Mouse (Mus musculus) right cerebral cortex, postnatal 14 days (tissue): ENCODE data around the gene Psma3.

Experiments used
- DNase-seq: peaks from one replicate; pipeline ENCODE4 v3.0.0; 2022

The Psma3 gene

DNA sequence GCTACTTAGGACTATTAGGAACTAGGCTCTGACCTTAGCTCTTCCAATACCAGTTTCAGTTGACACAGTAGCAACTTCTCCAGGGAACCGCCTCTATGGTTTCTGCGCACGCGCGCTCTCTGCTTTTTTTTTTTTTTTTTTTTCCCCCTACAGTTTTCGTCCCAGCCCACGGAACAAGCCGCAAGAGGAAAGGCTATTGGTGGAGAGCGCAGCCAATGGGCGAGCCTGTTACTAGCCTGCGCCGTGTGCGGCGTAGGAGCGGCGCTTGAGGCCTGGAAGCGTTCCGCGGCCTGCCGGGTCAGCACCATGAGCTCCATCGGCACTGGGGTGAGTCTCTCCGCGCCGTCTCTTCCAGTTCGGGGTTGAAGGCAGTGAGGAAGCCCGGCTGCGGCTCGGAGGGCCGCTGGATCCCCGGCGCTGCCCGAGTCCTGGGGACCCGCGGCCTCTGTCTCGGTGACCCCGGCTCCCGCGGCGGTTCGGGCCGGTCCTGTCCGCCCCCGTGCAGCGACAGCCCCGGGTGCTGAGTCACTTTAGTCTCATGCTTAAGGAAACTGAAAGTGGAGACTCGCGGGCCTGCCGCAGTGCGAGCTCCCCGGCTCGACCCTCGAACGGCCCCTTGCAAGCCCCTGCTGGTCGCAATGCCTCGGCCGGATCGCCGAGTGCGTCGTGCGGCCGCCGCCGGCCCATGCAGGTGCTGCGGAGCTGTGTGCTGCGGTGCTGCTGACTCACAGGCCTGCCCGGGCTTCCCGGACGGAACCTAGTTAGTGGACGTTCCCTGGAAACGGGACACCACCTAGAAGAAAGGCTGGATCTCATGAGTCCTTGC lies at the start of gene Psma3:
Gene Psma3, plus strand, starts transcription at position 181 of the 826 bp plus-strand sequence.
- DNase-seq = peak; percentile 90

DNA sequence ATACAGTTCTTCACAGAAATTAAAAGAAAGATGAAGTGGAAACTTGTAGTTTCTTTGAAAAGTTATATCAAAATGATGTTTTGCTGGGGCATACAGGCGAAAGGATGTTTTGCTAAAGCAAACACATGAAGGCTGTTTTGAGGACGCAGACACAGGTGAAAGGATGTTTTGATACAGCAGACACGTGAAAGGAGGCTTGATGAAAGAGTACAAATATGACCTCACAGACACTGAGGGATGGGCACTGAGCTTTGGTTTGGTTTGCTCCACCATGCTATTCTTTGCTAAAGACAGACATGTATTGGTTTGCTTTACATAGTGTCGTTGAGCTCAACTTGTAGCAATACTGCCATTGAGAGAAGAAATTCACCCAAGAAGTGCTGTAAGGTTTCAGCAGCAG lies 44.6 kb upstream of the Psma3 start:
- no peak for DNase-seq

DNA sequence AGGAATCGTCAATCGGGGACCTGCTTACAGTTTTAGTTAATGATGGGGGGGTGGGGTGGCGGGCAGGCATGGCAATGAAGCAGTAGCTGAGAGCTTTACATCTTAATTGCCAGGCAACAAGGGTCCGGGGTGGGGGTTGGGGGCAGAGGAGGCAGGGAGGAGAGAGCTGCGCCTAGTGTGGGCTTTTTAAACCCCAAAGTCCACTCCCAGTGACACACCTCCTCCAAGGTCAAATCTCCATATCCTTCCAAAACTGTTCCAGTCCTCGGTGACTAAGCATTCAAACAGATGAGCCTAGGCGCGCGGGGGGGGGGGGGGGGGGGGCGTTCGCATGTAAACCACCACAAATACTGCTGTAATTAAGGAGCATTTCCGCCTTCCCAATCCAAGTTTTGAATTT lies 37.3 kb upstream of the Psma3 start:
- DNase-seq = peak; percentile 34

DNA sequence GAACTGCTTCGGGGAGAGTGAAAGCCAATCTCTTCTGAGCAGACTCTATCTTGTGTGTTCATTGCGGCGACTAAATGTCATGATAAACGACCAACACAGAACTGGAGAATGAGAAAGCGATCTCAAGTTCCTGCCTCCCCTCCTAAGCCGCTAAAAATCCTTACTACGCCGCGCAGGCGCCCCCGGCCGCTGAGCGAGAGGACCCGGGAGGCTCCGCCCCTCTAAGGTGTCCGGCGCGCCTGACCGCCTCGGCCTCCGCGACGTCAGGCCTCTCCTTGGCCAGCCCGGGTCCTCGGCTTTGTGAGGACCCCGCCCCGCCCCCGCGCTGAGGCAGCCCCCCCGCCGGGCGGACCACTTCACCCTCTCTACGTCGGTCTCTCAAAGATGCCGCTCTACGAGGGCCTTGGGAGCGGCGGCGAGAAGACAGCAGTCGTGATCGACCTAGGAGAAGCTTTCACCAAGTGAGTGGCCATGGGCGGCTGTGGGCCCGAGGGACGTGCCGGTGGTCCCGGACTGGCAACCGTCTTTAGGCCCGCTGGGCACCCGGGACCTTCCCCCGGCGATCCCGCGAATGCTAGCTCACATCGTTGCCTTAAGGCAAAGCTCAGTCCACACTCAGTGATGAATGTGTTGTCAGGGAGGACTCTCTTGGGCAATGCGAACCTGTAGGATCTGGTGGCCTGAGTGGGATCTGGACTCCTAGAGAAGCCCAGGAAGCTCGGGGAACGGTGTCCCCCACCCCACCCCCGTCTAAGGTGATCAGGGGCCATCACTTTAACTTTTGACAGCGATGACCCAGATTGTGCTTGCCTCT lies 36.6 kb upstream of the Psma3 start, which contains the start of gene Actr10:
Gene Actr10, plus strand, starts transcription at position 287 of the 814 bp plus-strand sequence.
- DNase-seq = peak; percentile 94

DNA sequence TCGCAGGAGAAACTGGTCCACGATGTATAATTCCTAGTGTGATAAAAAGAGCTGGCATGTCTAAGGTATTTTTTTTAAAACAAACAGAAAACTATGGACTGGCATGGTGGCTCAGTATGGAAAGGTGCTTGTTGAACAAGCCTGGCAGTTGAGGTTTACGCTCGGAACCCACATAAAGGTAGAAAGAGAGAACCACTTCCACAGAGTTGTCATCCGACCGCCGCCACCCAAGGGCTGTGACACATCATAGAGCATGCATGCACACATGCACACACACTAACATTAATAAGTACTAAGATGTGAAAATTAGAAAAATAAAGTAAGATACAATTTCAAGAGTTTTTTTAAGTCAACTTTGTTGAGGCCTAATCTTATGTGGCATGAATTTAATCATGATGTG lies 33.6 kb upstream of the Psma3 start:
- no peak for DNase-seq

DNA sequence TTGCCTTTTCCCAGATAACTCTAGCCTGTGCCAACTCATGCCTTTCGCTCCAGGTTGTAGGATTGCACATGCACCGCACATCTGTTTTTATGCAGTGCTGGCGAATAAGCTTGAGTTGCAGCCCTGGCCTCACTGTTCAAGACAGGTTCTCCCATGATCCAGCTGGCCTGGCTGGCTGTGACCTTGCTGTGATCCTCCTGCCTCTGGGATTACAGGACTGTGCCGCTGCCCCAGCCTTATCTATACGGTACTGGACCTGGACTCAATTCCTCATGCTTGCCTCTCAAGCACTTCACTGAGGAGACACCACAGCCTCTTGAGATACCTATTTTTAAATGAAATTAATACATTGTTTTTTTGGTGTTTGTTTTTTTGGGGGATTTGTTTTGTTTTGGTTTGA lies 30.2 kb upstream of the Psma3 start:
- DNase-seq = no peak

DNA sequence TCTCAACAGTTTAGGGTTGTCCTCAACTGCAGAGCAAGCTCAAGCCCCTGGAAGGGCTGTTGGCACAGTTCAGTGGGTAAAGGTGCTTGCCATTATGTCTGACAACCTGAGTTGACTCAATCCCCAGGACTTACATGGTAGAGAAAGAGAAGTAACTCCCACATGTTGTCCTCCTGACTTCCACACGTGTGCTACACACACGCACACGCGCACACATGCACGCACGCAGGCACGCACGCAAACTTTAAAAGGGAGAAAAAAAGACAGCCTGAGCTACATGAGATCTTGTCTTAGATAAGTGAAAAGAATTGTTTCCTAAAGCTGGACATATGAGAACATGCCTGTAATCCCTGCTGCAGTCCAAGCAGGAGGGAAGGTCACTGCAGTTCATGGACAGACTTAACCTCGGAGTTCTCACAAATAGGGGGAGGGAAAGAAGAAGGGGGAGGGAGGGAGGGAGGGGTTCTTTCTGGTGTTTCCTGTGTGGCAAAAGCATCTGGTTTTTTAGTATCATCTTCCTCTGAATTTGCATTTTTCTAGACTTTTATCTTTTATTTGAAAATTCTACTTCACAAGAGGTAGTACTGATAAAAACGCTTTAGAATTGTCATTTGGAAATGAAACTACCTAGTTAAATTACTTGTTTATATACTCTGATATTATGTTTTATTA lies 27.7 kb upstream of the Psma3 start:
- no peak for DNase-seq

DNA sequence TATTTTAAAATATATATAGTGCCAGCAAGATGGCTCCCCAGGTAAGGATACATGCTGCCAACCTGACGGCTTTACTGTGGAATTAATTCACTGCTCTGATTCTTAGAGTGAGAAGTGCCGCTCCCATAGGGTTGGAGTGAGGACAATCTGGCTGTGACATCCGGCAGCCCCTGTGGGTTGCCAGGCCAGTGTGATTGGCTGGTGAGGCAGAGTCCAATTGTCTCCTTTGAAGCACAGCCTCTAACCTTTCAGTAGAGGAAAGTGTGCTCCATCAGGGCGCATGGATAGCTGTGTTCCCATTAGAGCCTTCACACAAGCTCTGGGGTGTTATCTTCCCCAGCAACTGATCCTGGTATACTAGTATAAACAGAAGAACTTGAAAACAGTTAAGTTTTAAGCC lies 15.8 kb upstream of the Psma3 start:
- DNase-seq = no peak

DNA sequence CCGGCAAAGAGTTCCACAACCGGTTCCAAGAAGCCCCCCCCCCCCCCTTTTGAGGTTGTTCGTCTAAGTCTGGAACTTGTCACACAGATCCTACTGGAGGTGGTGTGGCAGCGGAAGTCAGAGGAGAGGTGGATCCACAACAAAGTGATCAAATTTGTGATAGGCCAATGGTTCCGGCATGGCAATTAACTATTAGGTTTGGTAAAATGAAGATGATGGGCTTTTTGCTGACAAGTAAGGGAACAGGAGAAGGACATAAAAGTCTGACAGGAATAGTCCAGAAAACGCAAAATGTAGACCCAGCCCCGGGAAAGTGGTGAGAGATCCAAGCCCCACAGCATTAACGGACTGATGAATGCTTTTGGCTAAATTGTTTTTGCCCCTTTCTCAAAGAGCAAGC lies 6.8 kb upstream of the Psma3 start:
- DNase-seq = no peak

DNA sequence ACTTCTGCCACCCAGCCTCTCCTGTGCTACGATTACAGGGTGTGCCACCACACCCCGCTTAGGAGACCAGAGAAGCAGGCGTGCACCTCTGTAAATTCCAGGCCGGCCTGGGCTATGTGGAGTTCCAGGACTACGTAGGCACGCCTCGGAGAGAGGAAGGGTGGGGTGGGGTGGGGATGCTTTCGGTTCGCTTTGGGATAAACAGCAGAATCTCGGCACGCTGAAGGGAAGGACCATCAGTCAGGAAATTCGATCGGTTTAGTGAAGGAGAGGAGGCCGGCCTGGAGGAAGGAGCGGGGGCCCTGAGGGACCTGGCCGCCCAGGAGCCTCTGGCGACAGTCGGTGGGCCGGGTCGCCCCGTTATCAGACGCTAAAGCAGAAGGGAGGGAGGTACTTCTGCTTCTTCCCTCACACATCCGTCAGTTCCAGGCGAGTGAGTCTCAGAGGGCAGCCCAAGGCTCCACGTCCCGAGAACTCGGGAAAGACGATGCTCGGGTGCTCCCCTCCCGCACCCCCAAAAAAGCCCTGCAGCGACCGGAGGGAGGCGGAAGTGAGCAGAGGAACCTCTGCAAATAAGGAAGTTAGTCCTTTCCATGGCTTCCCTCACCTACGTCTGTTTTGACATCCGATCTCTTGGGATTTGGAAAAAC lies 6.2 kb upstream of the Psma3 start:
- peak; percentile 76 for DNase-seq

DNA sequence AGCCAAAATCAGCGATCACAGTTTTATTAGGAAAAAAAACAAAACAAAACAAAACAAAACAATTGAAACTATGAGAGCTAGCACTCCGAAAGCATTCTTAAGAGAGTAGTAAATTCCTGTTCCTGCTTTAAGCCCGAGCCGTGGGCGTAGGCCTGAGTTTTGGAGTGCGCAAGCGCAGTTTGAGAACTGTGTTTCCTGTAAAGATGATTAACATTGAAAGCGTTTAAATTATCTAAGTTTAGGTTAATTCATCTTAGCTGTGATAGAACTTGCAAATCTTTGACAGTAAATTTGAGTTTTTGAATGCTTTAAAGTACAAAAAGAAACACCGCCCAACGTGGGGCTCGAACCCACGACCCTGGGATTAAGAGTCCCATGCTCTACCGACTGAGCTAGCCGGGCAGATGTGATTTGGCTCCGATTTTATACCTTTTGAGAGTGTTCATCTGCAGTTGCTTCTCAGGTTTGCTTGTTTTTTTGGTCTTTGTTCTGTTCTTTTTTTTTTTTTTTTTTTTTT lies 5.6 kb upstream of the Psma3 start:
- peak; percentile 77 for DNase-seq

DNA sequence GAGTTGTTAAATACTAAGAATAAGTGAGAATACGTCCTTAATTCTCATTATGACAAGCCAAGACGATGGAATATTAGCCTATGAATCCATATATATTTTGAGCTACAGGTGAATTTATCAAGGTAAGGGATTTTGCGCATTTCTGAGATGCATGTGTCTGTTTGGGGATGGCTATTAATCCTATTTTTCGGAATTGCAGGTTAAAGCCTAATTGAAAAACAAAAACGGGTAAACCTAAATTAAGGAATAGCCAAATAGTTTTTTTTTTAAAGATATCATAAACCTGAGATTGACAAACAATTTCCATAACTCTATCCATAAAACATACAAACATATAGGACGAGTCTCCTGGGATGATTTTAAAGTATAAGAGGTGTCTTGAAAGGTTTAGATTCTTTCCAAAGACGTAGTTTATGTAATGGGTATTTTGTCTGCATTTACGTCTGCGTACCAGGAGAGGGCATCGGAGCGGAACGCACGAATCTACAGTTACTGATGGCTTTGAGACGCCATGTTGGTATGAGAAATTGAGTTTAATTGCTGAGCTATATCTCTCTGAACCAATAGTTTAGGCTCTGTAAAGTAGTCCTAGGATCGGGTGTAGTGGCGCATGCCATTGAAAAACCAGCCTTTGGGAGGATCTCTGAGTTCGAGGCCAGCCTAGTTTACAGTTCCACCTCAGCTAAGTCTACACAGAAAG lies 4.8 kb upstream of the Psma3 start:
- DNase-seq = peak; percentile 48

DNA sequence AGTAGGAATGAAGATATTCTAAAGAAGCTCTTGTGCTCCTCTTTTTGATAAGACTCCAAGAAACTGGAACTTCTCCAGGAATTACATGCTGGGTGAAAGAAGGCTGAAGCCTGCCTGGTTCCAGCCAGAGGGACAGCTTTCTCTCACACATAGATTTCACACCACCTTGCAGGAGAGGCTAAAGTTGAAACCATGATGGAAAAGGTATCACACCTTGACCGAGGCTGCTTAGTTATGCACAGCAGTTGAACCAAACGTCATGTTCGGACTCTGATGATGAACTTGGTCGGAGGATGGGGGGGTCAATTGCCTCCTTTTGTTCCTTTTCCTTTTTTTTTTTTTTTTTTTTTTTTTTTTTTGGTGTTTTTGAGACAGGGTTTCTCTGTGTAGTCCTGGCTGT lies 590 bp upstream of the Psma3 start:
- no peak for DNase-seq

DNA sequence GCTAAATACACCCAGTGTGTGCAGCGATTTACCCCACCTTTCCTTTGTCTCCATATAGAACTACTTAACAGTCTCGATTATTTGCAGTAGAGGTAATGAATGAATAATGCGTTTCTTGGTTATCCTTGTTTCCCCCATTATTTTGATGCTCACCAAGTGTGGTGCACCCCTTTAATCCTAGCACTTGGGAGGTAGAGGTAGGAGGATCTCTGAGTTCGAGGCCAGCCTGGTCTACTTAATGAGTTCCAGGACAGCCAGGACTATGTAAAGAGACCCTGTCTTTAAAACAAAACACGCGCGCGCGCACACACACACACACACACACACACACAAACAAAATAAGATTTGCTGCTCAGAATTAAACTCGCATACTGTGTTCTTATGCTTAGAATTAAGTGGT lies 985 bp downstream of the Psma3 start:
- DNase-seq = no peak

DNA sequence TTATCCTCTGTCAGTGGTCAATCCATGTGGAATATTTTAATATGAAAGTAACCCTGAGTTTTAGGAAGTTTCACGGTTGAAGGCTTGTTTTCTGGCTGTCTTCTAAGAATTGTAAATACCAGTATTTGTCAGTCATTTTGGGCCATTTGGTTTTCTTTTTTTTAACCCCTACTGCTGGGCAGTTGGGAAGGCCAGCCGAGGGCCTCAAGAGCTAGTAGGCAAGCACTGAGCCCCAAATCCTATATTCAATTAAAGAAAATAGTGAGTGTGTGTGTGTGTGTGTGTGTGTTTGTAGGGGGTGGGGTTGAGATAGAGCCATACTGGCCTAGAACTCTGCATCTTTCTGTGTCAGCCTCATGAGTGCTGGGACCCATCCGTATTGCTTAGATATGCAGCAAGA lies 1.5 kb downstream of the Psma3 start:
- DNase-seq = no peak

DNA sequence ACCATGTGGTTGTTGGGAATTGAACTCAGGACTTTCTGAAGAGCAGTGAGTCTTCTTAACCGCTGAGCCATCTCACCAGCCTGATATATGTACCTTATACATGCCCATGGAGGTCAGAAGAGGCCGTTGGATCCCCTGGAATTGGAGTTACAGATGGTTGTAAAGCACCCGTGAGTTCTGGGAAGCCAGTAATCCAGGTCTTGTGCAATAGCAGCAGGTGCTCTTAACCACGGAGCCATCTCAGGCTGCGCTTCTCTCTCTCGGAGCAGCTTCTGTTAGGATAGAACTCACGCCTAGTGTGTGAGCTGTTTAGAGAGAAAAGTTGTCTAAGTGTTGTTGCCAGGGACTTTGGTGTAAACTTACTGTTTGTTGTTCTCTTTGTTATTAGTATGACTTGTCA lies 3.9 kb downstream of the Psma3 start:
- DNase-seq = no peak

DNA sequence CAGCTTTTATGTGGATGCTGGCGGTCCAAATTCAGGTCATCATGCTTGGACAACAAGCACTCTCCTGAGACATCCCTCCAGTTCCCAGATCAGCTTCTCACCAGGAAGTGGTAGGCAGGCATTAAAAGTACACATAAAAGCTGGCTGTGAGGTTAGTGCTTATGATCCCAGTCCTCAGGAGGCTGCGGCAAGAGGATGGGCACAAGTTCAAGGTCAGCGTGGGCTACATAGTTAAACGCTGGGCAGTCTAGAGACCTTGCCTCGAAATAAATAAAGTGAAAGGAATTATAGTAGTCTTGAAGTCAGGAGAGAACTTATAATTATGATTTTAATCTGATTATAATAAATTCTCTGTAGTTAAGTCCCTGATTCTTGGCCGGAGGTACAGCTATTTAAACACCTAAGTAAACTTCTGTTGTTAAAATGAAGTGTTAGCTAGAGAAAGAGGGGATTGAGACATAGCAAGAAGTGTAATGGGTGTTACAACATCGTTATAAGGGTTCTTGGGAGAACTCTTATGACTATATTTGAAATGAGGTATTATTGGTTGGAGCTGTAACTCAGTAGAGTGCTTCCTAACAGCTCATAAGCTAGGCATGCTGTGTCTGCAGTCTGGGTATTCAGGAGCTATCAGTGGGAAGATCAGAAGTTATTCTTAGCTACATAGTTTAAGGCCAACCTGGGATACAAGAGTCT lies 10.6 kb downstream of the Psma3 start:
- DNase-seq = no peak

DNA sequence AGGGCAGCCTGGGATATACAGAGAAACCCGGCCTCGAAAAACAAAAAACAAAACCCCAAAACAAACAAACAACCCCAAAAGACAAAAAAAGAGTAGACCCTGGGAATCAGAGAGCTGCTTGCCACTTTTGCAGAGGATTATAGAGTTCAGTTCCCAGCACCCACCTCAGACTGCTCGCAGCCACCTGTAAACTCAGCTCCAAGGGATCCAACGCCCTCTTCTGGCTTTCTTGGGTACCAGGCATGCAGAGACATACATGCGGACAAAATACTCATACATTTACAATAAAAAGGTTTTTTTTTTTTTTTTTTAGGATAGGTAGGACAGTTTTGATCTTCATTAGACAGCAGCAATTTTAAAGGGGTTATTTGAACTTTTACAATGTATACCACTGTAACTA lies 22.8 kb downstream of the Psma3 start:
- DNase-seq = no peak

DNA sequence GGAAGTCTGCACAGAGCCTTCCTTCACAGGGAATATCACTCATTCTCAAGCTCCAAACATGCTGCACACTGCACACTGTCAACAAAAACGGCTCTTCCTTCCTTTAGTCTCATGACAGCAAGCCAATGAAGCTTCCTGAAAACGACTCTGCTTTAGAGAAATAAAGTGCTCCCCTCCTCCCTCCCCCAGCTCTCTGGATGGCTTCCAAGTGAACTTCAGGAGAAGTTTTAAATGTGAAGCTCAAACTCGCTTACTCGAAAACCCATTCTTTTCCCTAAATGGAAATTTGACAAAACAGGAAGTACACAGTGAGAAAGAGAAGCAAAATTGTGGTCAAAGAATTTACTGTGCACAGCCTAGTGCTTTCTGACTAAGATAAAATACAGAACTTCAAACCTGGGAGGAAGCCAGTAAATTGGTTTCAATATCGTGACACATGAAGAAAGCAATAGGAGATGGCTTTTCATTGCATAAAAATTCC lies 25.0 kb downstream of the Psma3 start:
- no peak for DNase-seq

DNA sequence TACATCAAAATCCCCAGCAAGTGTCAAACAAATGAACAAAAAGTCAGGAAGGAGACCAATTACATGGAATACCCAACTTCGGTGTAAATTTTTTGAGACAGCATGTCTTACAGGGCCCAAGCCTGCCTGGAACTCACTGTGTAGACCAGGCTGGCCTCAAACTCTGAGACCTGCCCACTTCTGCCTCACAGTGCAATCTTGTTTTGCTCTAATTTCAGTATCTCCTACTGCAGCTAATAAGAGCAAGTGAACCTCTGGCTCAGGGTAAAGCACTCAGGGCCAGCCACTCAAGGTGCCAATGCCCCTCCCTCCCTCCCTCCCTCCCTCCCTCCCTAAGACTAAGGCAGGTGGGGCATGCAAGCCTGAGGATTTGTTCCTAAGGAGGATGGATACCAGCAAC lies 25.9 kb downstream of the Psma3 start:
- DNase-seq = no peak

DNA sequence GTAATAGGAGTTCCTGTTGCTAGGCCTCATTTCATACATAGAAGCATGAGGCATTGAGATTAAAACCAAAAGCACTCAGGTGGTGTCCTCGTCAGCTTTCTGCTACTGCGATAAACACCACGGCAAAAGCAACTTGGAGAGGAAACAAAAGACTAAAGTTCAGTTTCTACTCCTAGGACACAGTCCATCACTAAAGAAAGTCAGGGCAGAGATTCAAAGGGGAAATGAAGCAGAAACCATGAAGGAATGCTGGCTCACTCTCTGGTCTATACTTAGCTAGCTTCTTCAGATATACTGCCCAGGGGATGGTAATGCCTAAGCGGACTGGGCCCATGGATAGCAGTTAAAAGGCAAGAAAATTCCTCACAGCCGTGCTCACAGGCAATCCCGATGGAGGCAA lies 27.0 kb downstream of the Psma3 start:
- DNase-seq = no peak
